Mouse (Mus musculus) erythroblast, embryonic 14.5 days (primary cell): Measurements from ENCODE around the gene Frmd4a.

Source experiments
- GATA1 ChIP-seq: IDR thresholded peaks from 2 replicates; pipeline ENCODE4 v1.6.1; 2012; ENCODE audit warnings: low read length, inconsistent platforms, mixed read lengths
- TAL1 ChIP-seq: IDR thresholded peaks from 3 replicates; pipeline ENCODE4 v1.6.1; 2012; ENCODE audit warnings: low read length, inconsistent platforms, mixed read lengths

GRCm38 (mm10) chr2:4487280-4487679 lies 469.8 kb downstream of the Frmd4a start:
- TF ChIP-seq GATA1 (no peak), TAL1 (no peak)
